Mouse (Mus musculus) heart, adult 2 months (tissue): ENCODE data around the gene Pecam1. TPM values are rescaled to one million over a fixed set of nuclear protein-coding genes. Genes with fewer than 3 reads are reported as not detected.
A peak's percentile ranks its signal among the peaks of the same experiment; 100 is the strongest.

Experiments used
- DNase-seq, 2 experiments: peaks; one replicate each; pipeline ENCODE4 v3.0.0; 2021
- H3K27ac ChIP-seq: fragments of 200-600 bp; 2 replicates; pipeline ENCODE4 v1.8.1; 2022
- H3K27me3 ChIP-seq: fragments of 200-500 bp; 2 replicates; pipeline ENCODE4 v1.6.1; 2012; ENCODE audit warnings: mild to moderate bottlenecking, low read length, inconsistent platforms, mixed read lengths; ENCODE audit not compliant: control insufficient read depth, insufficient read depth
- H3K36me3 ChIP-seq: fragments of 200-500 bp; 2 replicates; pipeline ENCODE4 v1.6.1; 2012; ENCODE audit warnings: low read length, inconsistent platforms; ENCODE audit not compliant: control insufficient read depth, insufficient read depth
- H3K4me1 ChIP-seq: fragments of 200-500 bp; 2 replicates; pipeline ENCODE4 v1.6.1; 2011; ENCODE audit warnings: low read length; ENCODE audit not compliant: control insufficient read depth, insufficient read depth
- H3K4me3 ChIP-seq: fragments of 200-600 bp; 2 replicates; pipeline ENCODE4 v1.8.1; 2022
- H3K79me2 ChIP-seq: fragments of 200-500 bp; replicated peaks from 2 replicates; pipeline ENCODE4 v1.6.1; 2012; ENCODE audit warnings: mild to moderate bottlenecking, inconsistent platforms, low read length, moderate library complexity, mixed read lengths; ENCODE audit not compliant: control insufficient read depth, insufficient read depth
- H3K9ac ChIP-seq: fragments of 200-500 bp; 2 replicates; pipeline ENCODE4 v1.6.1; 2012; ENCODE audit warnings: low read depth, mild to moderate bottlenecking, control low read depth, inconsistent platforms, low read length, mixed read lengths
- CTCF ChIP-seq: fragments of 200-600 bp; IDR thresholded peaks from 2 replicates; pipeline ENCODE4 v1.8.1; 2022; ENCODE audit warnings: antibody characterized with exemption, mild to moderate bottlenecking, moderate library complexity
- EP300 ChIP-seq: fragments of 200-500 bp; IDR thresholded peaks from 2 replicates; pipeline ENCODE4 v1.6.1; 2011; ENCODE audit warnings: low read depth, low read length, control low read depth; ENCODE audit not compliant: insufficient read depth
- POLR2A ChIP-seq: fragments of 200-500 bp; IDR thresholded peaks from 2 replicates; pipeline ENCODE4 v1.6.1; 2011; ENCODE audit warnings: mild to moderate bottlenecking, low read depth, low read length, control low read depth; ENCODE audit not compliant: insufficient read depth
- WGBS: fragments of 180-500 bp; shearing (Covaris S2); methylation state at CpG from one replicate; pipeline ENCODE4 v1.1.7; 2018; 5-methylcytosine and 5-hydroxymethylcytosine counted together
- intact Hi-C: fragments of 180-260 bp; cut with DNase I; formaldehyde crosslinking; loops from one replicate; pipeline ENCODE4 v1.15.1; 2025
- polyA plus RNA-seq: library from polyadenylated mRNA; depleted of rRNA; stranded (reverse); fragments of >200 nt; gene quantifications from 2 replicates; pipeline ENCODE4 v1.2.3, GENCODE M21; 2012
- total RNA-seq, 2 experiments: library from RNA; stranded (reverse); gene quantifications; 2 replicates each; pipeline ENCODE4 v1.2.3; 2021

Gene Pecam1
- total and polyA plus RNA-seq, 3 experiments = 78.3 to 123 (median 114) TPM

GRCm38 (mm10) chr11:106692890-106693289, 57.5 kb downstream of the Pecam1 start:
- intact Hi-C loops = no loop called here
- no peak overlapping the region for H3K9ac ChIP-seq
- WGBS = 75% methylated on average over 4 of the region's 4 CpGs

GRCm38 (mm10) chr11:106688375-106688774, 62.1 kb downstream of the Pecam1 start:
- no peak for TF ChIP-seq POLR2A
- no peak for TF ChIP-seq CTCF
- TF ChIP-seq EP300 = no peak
- Histone ChIP-seq H3K27ac (no peak overlapping the region), H3K27me3 (no peaks in the 10 kb centered on the region), H3K4me1 (peaks cover 12% of the 10 kb centered on the region), H3K79me2 (no peaks in the 10 kb centered on the region), H3K36me3 (peaks cover 12% of the 10 kb centered on the region), H3K4me3 (no peak overlapping the region), H3K9ac (no peak overlapping the region)
- 67% methylated on average over 5 of the region's 5 CpGs for WGBS
- intact Hi-C loops = no loop called here
- no peak for DNase-seq

More at GRCm38 (mm10) chr11:106692890-106693289, 57.5 kb downstream of the Pecam1 start:
- H3K79me2 ChIP-seq = no peaks in the 10 kb centered on the region
- H3K27me3 ChIP-seq = no peaks in the 10 kb centered on the region
- H3K4me1 ChIP-seq = peaks cover 2% of the 10 kb centered on the region; the same call in 1 of the 2 replicates
- H3K4me3 ChIP-seq = no peak overlapping the region
- no peak overlapping the region for H3K27ac ChIP-seq
- no peak for TF ChIP-seq POLR2A
- no peak for TF ChIP-seq CTCF
- no peak for TF ChIP-seq EP300
- peaks cover 2% of the 10 kb centered on the region for H3K36me3 ChIP-seq
- no peak for DNase-seq

- Histone ChIP-seq H3K27ac (no peak overlapping the region), H3K9ac (no peak overlapping the region), H3K79me2 (no peaks in the 10 kb centered on the region), H3K4me1 (peaks cover 14% of the 10 kb centered on the region), H3K4me3 (no peak overlapping the region), H3K36me3 (peaks cover 14% of the 10 kb centered on the region), H3K27me3 (no peaks in the 10 kb centered on the region)
- WGBS = 81% methylated on average over 9 of the region's 9 CpGs
- no peak for DNase-seq
- intact Hi-C loops = no loop called here
- no peak for TF ChIP-seq CTCF
- TF ChIP-seq POLR2A = no peak
- TF ChIP-seq EP300 = no peak
Observed at GRCm38 (mm10) chr11:106687293-106687692, 63.1 kb downstream of the Pecam1 start.

- TF ChIP-seq EP300 (no peak), POLR2A (no peak), CTCF (no peak)
- H3K27ac ChIP-seq = peak overlapping the region; percentile 24
- intact Hi-C loops = no loop called here
- no peaks in the 10 kb centered on the region for H3K79me2 ChIP-seq
- H3K4me3 ChIP-seq = no peak overlapping the region
- 60% methylated on average over 8 of the region's 8 CpGs for WGBS
- no peak overlapping the region for H3K9ac ChIP-seq
- peaks cover 28% of the 10 kb centered on the region for H3K4me1 ChIP-seq
- DNase-seq = no peak
- peaks cover 26% of the 10 kb centered on the region for H3K36me3 ChIP-seq
- H3K27me3 ChIP-seq = no peaks in the 10 kb centered on the region
Observed at GRCm38 (mm10) chr11:106684027-106684426, 66.4 kb downstream of the Pecam1 start.

- TF ChIP-seq EP300 (no peak), POLR2A (no peak), CTCF (no peak)
- WGBS = 36% methylated on average over 3 of the region's 3 CpGs
- intact Hi-C loops = no loop called here
- DNase-seq = peak in 1 of 2 experiments; percentile 38
- Histone ChIP-seq H3K4me1 (peaks cover 33% of the 10 kb centered on the region), H3K9ac (no peak overlapping the region), H3K4me3 (no peak overlapping the region), H3K27ac (peak overlapping the region; percentile 24; the same call in 1 of the 2 replicates), H3K36me3 (peaks cover 30% of the 10 kb centered on the region), H3K27me3 (no peaks in the 10 kb centered on the region), H3K79me2 (no peaks in the 10 kb centered on the region)
Observed at GRCm38 (mm10) chr11:106683345-106683744, 67.1 kb downstream of the Pecam1 start.

- peaks cover 41% of the 10 kb centered on the region for H3K36me3 ChIP-seq
- intact Hi-C loops = no loop called here
- 62% methylated on average over 6 of the region's 6 CpGs for WGBS
- no peak for DNase-seq
- H3K27ac ChIP-seq = peak overlapping the region; percentile 38; the same call in 1 of the 2 replicates
- no peak overlapping the region for H3K4me3 ChIP-seq
- H3K79me2 ChIP-seq = no peaks in the 10 kb centered on the region
- TF ChIP-seq POLR2A (no peak), CTCF (no peak), EP300 (no peak)
- H3K27me3 ChIP-seq = no peaks in the 10 kb centered on the region
- peaks cover 37% of the 10 kb centered on the region for H3K4me1 ChIP-seq
- H3K9ac ChIP-seq = no peak overlapping the region
Observed at GRCm38 (mm10) chr11:106681138-106681537, 69.3 kb downstream of the Pecam1 start.
